Mouse (Mus musculus): ENCODE results near the gene Prrx2.

DNA sequence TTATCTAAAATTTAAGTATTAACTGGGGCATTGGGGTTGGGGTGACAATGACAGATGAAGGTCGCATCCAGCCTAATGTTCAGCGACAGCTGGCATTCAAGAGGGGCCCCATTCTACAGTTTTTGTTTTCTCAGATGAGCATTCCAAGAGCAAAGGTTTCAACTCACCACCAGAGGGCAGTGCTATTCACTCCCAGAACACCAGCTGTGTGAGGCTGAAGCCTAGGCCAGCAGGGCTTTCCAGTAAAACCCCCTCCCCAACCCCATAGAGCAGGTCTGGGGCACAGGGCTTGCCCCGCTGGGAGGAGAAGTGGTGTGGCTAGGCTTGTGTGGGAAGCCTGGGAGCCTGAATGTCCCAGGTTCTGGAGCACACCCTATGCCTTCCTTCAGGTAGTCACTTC is 56.2 kb downstream of the Prrx2 start:
- TF ChIP-seq CTCF (IDR thresholded peaks at IDR 0.05; ENCODE audit: low read depth) (peak; percentile 85), EP300 (IDR thresholded peaks at IDR 0.05; ENCODE audit: low read depth) (no peak)

All from heart, postnatal 0 days (tissue).